Mouse (Mus musculus) ES-E14 (cell line): ENCODE measurements around the gene Rin2.

Experiments
- CHD2 ChIP-seq: IDR thresholded peaks from 2 replicates; pipeline ENCODE4 v1.6.1; 2014; ENCODE audit warnings: mild to moderate bottlenecking, low read depth, low read length, inconsistent platforms
- HCFC1 ChIP-seq: IDR thresholded peaks from 2 replicates; pipeline ENCODE4 v1.6.1; 2012; ENCODE audit warnings: low read length, inconsistent platforms, borderline replicate concordance; ENCODE audit not compliant: insufficient read depth

DNA sequence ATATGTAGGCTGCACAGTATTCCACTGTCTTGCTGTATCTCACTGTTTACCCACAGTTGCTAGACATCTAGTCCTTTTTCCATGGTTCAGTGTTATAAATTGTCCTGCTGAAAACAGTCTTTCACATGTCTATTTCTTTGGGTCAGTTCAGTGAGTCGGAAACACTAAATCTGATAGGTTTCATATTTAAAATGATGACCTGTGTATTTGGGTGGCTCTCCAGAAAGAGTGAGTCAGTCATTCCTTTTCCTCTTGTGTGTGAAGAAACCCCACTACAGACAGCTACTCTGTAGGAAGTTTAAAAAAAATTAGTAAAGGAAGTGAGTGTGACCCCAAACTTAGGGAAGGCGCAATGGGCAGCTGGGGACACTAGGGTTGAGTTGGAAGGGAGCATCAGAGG is 133.2 kb downstream of the Rin2 start:
- TF ChIP-seq CHD2 (no peak), HCFC1 (no peak)
